Mouse (Mus musculus) heart, adult 18-20 months (tissue): ENCODE data around the gene Zfp715. TPM values are rescaled to one million over a fixed set of nuclear protein-coding genes. Genes with fewer than 3 reads are reported as not detected.

Experiments used
- DNase-seq, 2 experiments: peaks; one replicate each; pipeline ENCODE4 v3.0.0; 2021 to 2022; ENCODE audit warnings: mixed read lengths in 1 of 2
- long read RNA-seq, 2 experiments: library from polyadenylated mRNA; stranded (forward); transcript quantifications; one replicate each; pipeline ENCODE4 v2.0.0; 2021
- total RNA-seq, 2 experiments: library from RNA; stranded (reverse); gene quantifications; 2 replicates each; pipeline ENCODE4 v1.2.3; 2021

The Zfp715 gene
- 10 to 100 TPM; 12.8 to 16.2 TPM for total RNA-seq
- long read RNA-seq, experiment 1, full-length matches to known transcripts = 3 of 8 reads
- long read RNA-seq, experiment 1, partial matches to known transcripts = 0 of 8 reads
- long read RNA-seq, experiment 1, other reads (novel, unspliced or antisense) = 5 of 8 reads
- long read RNA-seq, experiment 2, full-length matches to known transcripts = 2 of 6 reads
- long read RNA-seq, experiment 2, partial matches to known transcripts = 0 of 6 reads
- long read RNA-seq, experiment 2, other reads (novel, unspliced or antisense) = 4 of 6 reads

- DNase-seq = peak; percentile 94 to 96
These were observed at the start of gene Zfp715 for GRCm38 (mm10) chr7:43313013-43313428. TSS of gene Zfp715 (minus strand) at chr7:43313294.

- DNase-seq = no peak
These were observed 48.9 kb upstream of the Zfp715 start for GRCm38 (mm10) chr7:43362021-43362420.

GRCm38 (mm10) chr7:43361442-43361841 lies 48.3 kb upstream of the Zfp715 start:
- DNase-seq = no peak

GRCm38 (mm10) chr7:43358556-43358955 lies 45.5 kb upstream of the Zfp715 start:
- peak; percentile 14 to 21 for DNase-seq

- DNase-seq = no peak
These were observed 42.1 kb upstream of the Zfp715 start for GRCm38 (mm10) chr7:43354893-43355835.

GRCm38 (mm10) chr7:43353758-43354157 lies 40.7 kb upstream of the Zfp715 start:
- DNase-seq = no peak

GRCm38 (mm10) chr7:43353118-43353517 lies 40.0 kb upstream of the Zfp715 start:
- DNase-seq = peak; percentile 10 to 53

GRCm38 (mm10) chr7:43351154-43351553 lies 38.1 kb upstream of the Zfp715 start, which contains the start of gene Siglecf:
TSS of gene Siglecf (plus strand) at chr7:43351341.
- DNase-seq = no peak

GRCm38 (mm10) chr7:43349623-43350022 lies 36.5 kb upstream of the Zfp715 start:
- peak; percentile 4 to 20 for DNase-seq

GRCm38 (mm10) chr7:43346571-43346970 lies 33.5 kb upstream of the Zfp715 start:
- DNase-seq = no peak

- DNase-seq = no peak
These were observed 33.1 kb upstream of the Zfp715 start for GRCm38 (mm10) chr7:43346148-43346547.

- DNase-seq = no peak
These were observed 31.4 kb upstream of the Zfp715 start for GRCm38 (mm10) chr7:43344491-43344890.

- no peak for DNase-seq
These were observed 30.9 kb upstream of the Zfp715 start for GRCm38 (mm10) chr7:43344020-43344419.

- DNase-seq = no peak
These were observed 30.1 kb upstream of the Zfp715 start for GRCm38 (mm10) chr7:43343191-43343590.

GRCm38 (mm10) chr7:43340771-43341170 lies 27.7 kb upstream of the Zfp715 start:
- no peak for DNase-seq

- DNase-seq = no peak
These were observed 20.8 kb upstream of the Zfp715 start for GRCm38 (mm10) chr7:43333899-43334298.

GRCm38 (mm10) chr7:43333203-43333602 lies 20.1 kb upstream of the Zfp715 start:
- DNase-seq = peak; percentile 40 to 67

- no peak for DNase-seq
These were observed 15.0 kb upstream of the Zfp715 start for GRCm38 (mm10) chr7:43328101-43328500.

GRCm38 (mm10) chr7:43326223-43326780 lies 13.2 kb upstream of the Zfp715 start:
- no peak for DNase-seq

GRCm38 (mm10) chr7:43312386-43313012 lies 595 bp downstream of the Zfp715 start:
- DNase-seq = no peak

- DNase-seq = peak; percentile 38 to 48
These were observed 1.5 kb downstream of the Zfp715 start for GRCm38 (mm10) chr7:43311632-43312031.

GRCm38 (mm10) chr7:43309069-43309468 lies 4.0 kb downstream of the Zfp715 start:
- peak; percentile 60 to 66 for DNase-seq
